Mouse (Mus musculus) liver, adult (tissue): Measurements from ENCODE around the gene Abca15.

Experiments used
- GATA4 ChIP-seq: IDR thresholded peaks from 2 replicates; pipeline ENCODE4 v1.6.1; 2014; ENCODE audit warnings: mild to moderate bottlenecking, low read length; ENCODE audit not compliant: insufficient replicate concordance

Abca15 gene

DNA sequence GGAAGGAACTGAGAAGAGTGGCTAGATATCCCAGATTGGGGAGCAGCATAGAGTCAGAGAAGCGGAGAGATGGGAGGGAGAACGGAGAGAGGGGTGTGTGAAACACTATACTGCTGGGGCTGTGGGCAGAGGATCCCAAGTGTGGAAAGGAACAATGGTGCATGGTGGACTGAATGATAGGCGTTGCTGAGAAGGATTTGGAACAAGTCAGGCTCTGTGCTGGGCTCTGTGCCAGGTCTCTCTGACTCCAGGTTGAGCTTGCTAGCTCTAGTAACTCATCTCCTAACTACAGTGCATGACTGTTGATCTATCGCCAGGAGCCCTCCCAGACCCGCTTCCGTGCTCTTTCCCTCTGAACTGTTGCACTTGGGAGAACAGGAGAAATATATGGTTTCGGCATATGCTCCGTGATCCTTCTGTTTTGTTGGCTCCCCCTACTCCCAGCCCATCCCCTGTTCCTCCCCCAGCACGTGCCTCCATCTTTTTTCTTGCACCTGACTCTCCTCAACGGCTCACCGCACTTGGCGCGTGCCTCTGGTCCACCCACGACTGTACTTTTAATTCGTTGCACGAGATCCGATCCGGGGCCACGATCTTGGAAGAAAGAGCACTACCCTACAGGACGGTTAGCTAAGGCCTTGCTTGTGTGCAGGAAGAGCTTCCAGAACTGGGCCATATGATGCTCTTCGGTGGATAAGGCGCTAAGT lies at the start of gene Abca15:
Gene Abca15 (plus strand): TSS at position 584 of the 707 bp plus-strand sequence.
- TF ChIP-seq GATA4: no peak

DNA sequence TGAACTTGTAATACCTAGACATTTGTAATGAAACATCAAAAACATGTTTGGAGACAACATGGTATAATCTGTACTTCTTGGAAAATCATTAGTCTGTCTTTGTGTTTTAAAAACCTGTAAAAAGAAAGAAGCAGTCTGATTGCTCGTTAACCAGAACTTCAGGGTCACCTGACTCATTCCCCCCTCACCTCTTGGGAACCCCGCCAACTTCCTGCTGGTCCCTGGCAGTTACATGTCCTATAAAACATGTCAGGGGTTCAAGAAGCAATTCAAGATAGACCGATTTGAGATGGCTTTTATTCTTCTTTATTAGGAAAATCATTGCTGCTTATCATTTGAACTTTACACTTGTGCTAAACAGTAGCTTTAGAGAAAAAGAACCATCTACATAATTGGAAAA lies 43.2 kb upstream of the Abca15 start:
- TF ChIP-seq GATA4: no peak

DNA sequence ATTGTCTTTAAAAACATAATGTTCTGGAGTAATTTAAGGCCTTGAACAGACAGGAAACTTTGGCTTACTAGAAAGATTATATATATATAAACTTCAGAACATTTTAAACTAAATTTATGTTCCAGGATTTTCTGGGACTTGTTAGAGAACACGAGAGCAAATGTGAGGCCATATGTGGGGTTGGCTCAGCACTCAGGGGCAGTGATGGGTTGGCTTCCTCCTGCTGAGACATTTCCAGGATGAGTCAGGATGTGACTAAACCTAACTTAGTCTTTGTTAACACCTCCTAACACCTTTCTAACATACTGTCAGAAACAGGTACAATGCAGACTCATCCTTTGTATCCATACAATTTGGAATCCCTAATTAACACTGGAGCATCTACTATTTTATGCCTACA lies 12.4 kb upstream of the Abca15 start:
- TF ChIP-seq GATA4: no peak

DNA sequence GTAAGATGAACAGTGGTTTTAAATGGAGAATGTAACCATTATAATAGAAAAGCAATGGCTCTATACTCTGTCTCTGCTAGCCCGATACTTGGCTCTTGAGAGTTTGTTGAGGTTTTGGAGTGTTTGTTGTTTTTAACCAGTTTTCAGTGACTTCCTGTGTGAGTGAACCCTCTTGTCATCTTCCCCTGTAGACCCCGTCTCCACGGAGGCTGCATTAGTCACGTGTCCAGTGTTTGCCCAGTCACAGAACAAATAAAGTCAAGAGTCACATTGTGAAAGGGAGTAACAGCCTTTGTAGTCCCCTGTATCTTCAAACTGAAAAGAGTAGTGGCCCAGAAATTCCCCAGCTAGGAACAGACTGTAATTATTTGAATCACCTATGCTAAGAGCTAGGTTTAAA lies 5.5 kb upstream of the Abca15 start:
- no peak for TF ChIP-seq GATA4

DNA sequence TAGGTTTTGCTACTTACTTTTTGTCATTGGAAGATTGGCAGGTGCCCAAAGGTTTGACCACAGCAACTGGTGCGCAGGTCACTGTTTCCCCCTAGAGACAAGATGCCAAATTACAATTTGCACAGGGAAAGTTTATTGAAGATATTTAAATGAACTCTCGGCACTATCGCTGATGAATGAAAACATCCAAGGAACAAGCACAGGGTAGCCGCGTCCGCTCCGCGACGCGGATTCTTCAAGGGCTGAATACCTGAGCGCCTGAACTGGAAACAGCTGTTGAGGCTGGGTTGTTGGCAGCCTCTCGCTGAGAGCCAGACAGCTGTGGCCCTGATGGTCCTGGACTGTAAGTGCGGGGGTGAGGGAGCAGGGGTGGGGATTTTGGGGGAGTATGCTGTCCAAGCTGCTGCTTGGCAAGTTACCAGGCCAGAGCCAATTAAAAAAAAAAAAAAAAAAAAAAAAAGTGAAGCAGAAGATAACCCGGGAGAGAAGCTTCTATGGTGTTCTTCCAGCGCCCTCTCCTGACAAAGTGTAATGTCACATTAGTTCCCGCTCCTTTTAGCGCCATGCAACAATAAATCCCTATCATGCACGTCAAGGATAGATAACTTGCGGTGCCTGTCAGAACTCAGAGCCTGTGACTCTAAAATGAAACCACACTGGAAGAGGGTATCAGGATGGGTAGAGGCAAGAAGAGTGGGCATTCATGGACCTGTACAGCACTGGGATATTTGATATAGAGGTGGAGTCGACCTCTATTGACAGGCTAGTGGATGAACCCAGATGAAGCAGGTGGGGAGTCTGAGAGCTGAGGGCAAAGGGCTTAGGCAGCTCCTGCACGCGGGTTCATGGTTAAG lies 1.0 kb upstream of the Abca15 start:
- TF ChIP-seq GATA4: no peak

DNA sequence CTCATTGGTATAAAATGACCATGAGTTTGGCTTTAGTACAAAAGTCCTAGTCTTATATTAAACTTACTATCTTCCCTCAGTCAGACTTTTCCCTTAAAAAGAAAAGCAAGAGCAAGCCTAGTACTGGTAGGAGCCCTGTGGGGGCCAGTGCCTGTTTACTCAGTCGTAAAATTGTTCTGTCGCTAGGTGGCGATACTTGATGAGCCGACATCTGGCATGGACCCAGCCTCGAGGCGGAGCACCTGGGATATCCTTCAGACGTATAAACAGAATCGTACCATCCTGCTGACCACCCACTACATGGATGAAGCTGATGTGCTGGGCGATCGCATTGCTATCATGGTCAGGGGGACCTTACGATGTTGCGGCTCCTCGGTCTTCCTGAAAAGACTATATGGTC lies 32.7 kb downstream of the Abca15 start:
- no peak for TF ChIP-seq GATA4

DNA sequence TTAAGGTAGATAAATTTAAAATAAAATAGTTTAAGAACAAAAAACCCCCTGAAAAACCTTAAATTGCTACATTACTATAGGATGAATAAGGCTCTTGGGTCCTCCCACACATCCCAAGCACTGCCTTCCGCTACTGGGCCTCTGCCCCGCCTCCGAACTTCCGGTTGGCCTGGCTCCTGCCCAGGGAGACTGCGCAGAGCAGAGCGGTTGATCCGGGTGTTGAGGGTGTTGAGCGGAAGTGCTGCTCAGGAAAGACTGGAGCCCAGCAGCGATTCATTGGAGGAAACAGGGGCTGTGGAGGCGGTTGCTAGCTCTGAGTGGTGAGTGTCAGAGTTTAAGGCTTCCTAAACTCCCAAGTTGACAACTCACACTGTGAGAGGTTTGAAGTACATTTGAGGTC lies 81.0 kb downstream of the Abca15 start, which contains the start of gene Abca16:
Gene Abca16 (plus strand): TSS at position 201 of the 400 bp plus-strand sequence.
- no peak for TF ChIP-seq GATA4

DNA sequence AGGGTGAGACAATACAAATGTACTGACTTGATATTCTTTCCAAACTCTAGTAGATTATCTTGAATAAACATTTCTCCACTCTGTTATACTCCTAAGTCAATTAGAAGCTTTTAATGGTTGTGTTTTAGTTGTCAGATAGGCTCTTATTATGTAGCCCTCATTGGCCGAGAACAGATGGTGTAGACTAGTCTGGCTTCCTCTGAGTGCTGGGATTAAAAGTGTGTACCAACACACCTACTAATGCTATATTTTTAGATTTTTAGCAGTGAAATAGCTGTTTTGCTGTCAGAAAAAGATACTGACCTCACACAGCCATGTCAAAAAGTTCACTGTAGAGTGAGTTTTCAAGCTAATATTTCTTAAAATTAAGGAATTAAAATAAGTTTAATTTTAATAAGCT lies 83.9 kb downstream of the Abca15 start:
- no peak for TF ChIP-seq GATA4

DNA sequence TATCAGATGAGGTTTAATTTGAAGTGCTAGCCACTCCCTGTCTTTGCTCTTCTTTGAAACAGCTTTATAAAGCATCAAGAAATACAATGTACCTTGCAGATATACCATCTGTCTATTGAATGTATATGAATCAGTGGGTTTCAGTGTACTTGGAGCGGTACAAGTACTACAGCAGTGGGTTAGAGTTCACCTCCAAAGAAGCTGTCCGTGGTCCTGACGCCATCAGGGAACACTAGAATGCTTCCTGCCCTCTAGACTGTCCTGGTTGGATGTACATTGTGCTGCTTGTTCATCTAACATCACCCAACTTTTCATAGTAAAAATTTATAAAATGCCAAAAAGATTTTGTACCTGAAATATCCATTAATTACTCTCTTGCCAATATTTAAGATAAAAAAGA lies 98.2 kb downstream of the Abca15 start:
- TF ChIP-seq GATA4: no peak

DNA sequence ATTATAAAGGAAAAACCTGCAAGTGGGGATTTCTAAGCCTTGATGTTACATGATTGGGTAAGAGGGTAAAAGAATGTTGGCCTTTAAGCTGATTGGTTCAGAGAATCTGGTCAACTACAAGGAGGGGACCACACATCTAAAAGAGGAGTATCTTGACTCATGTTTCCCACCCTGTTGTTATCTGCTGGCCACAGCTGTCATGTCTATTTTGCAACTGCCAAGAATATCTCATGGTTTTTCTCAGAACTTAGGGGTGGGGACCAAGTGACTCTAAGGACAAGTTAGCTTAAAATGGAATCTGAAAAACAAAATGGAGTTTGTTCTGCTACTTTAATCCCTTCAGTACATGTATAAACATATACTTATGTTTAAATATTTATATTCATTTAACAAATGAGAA lies 103.0 kb downstream of the Abca15 start:
- no peak for TF ChIP-seq GATA4
